Mouse (Mus musculus): ENCODE results near the gene Sipa1l3. TPM values are rescaled to one million over a fixed set of nuclear protein-coding genes. Genes with fewer than 3 reads are reported as not detected.

Sipa1l3 gene
- polyA plus RNA-seq, 1 experiment from 2014 or later = 15.6 TPM

DNA sequence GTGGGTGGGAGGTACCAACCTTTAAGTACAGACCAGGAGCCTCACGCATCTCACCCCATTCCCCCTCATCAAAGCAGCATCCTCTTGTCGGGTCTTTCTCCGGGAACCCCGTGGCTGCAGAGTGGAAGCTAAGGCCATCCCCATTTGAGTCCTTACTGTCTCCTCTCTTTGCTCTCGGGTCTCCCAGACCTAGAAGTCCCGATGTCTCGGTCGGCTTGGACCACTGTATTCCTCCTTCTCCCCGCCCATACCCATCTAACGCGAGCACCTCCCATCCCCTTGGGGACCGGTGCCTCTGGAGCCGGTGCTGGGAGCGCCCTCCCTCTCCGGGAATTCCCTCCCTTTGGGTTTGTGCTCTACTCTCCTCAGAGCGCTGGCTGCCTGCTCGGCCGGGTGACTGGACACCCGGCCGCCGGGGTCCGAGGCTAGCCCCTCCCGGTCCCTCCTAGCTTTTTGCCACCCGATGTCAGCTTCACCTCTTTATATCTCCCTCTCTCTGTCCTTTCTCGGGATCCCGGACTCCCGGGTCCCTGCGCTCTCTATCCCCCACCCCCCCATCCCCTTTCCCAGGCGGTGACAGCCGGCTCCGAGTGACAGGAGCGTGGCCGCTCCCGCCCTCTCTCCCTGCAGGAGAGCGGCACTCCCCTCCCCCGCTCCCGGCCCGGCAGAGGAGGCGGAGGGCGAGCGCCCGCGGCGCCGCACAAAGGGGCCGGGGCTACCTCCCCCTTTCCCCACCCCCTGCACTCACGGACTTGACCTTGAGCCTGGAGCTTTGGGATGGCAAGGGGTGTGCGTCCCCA is 213.8 kb downstream of the Sipa1l3 start:
- Histone ChIP-seq H3K27ac (replicated peaks; ENCODE audit: low read depth, low read length) (no peak overlapping the region), H3K4me2 (ENCODE audit: low read depth, low read length) (peak overlapping the region; percentile 91), H3K4me3 (ENCODE audit: low read depth, low read length) (peak overlapping the region; percentile 53), H3K4me1 (ENCODE audit: control insufficient read depth, insufficient read depth, low read length) (peaks cover 21% of the 10 kb centered on the region), H3K27me3 (replicated peaks; ENCODE audit: control insufficient read depth, insufficient read depth, low read length) (0 out of 2 replicates have a peak, but pooled peaks cover 8% of the 10 kb centered on the region), H3K36me3 (ENCODE audit: control insufficient read depth, insufficient read depth, low read length) (no peaks in the 10 kb centered on the region), H3K9me3 (ENCODE audit: control insufficient read depth, low read length) (no peaks in the 10 kb centered on the region), H3K9ac (ENCODE audit: low read depth, low read length) (peak overlapping the region; percentile 64)
- ATAC-seq (ENCODE audit: low read depth) (no peak), DNase-seq (ENCODE audit: low spot score) (no peak)
- WGBS = under 1% methylated on average over 37 of the region's 48 CpGs

DNA sequence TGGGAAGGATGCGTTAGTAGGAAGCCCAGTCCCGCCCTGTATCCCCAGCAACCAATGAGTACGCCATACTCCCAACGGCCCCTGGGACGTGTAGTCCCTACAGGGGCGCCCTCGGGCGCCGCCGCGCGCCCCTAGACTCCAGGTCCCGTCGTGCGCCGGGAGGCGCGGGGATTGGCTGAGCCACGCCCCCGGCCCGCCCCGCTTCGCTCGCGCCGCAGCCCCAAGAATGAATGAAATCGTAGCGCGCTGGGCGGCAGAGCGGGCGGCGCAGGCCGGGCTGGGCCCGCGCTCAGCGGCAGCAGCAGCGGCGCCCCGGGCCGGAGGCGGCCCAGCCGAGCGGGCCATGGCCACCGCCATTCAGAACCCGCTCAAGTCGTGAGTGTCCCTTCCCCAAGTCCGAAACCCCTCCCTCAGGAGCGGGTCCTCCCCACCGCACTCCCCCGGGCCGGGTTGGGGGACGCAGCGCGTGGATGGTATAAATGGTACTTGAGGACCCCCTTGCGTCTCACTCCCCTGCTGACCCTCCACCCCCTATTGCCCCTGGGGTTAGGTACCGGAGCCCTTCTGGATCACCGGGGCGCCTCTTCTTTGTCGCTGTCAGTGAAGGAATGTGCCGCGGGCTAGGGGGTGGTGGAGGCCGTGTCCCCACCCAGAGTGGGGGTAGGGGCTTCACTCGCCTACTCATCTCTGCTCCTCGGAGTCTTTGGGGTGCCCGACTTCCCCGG is 214.5 kb downstream of the Sipa1l3 start, which contains the start of gene Dpf1:
Gene Dpf1 (plus strand): TSS at position 214 of the 725 bp plus-strand sequence.
- 1% methylated on average over 42 of the region's 67 CpGs for WGBS
- peak within 1 kb of the TSS; percentile 53 for H3K4me3 ChIP-seq (ENCODE audit: low read depth, low read length)
- H3K36me3 ChIP-seq (ENCODE audit: control insufficient read depth, insufficient read depth, low read length) = no peaks in the 10 kb centered on the region
- H3K27me3 ChIP-seq (replicated peaks; ENCODE audit: control insufficient read depth, insufficient read depth, low read length) = 0 out of 2 replicates have a peak, but pooled peaks cover 8% of the 10 kb centered on the region
- H3K4me2 ChIP-seq (ENCODE audit: low read depth, low read length) = peak within 1 kb of the TSS; percentile 91
- peak within 1 kb of the TSS; percentile 64 for H3K9ac ChIP-seq (ENCODE audit: low read depth, low read length)
- DNase-seq (ENCODE audit: low spot score) (peak; percentile 96), ATAC-seq (ENCODE audit: low read depth) (peak; percentile 91)
- H3K4me1 ChIP-seq (ENCODE audit: control insufficient read depth, insufficient read depth, low read length) = peaks cover 13% of the 10 kb centered on the region
- no peak within 1 kb of the TSS for H3K27ac ChIP-seq (replicated peaks; ENCODE audit: low read depth, low read length)
- no peaks in the 10 kb centered on the region for H3K9me3 ChIP-seq (ENCODE audit: control insufficient read depth, low read length)

DNA sequence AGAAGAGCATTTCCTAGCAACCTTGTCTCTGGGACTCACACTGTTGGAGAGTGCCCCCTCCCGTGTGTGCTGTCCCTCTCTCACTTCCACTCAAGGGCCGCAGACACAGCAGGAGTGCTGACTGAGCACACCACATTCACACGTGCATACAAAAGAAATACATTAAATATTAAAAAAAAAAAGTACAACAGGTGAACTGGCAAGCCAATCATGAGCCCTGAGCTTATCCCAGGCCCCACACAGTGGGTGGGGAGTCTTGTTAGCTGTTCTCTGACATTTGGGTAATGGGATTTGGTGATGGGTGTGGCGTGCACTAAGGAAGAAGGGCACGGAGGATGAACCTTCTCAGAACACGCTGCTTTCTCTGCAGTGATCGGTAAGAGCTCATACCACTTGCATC is 215.8 kb downstream of the Sipa1l3 start:
- DNase-seq (ENCODE audit: low spot score) (no peak), ATAC-seq (ENCODE audit: low read depth) (no peak)
- Histone ChIP-seq H3K4me2 (ENCODE audit: low read depth, low read length) (no peak overlapping the region), H3K9me3 (ENCODE audit: control insufficient read depth, low read length) (no peaks in the 10 kb centered on the region), H3K4me1 (ENCODE audit: control insufficient read depth, insufficient read depth, low read length) (peaks cover 6% of the 10 kb centered on the region), H3K27ac (replicated peaks; ENCODE audit: low read depth, low read length) (no peak overlapping the region), H3K36me3 (ENCODE audit: control insufficient read depth, insufficient read depth, low read length) (no peaks in the 10 kb centered on the region), H3K4me3 (ENCODE audit: low read depth, low read length) (no peak overlapping the region), H3K27me3 (replicated peaks; ENCODE audit: control insufficient read depth, insufficient read depth, low read length) (0 out of 2 replicates have a peak, but pooled peaks cover 8% of the 10 kb centered on the region), H3K9ac (ENCODE audit: low read depth, low read length) (no peak overlapping the region)
- WGBS = 60% methylated on average over 7 of the region's 7 CpGs

DNA sequence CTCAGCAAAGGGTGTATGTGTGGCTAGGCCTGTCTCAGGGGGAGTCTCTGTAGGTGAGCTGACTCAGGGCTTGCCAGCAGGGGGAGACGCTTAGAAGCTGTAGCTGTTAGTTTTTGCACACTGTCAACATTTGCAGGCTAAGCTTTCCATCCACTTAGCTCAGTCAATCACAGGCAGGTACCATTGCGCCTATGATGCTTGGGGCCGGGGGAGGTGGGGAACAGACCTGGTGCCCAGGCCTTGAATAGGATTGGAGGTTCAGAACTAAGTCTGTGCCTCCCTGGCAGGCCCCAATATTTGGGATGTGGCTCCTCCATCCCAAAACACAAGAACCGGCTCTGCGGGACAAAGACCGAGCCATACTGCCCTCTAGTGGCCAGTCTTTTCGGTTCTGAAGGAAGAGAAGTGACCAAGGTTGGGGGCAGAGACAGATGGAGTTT is 217.3 kb downstream of the Sipa1l3 start:
- peak; percentile 80 for DNase-seq (ENCODE audit: low spot score)
- WGBS = 0% methylated on average over 7 of the region's 7 CpGs
- H3K27ac ChIP-seq (replicated peaks; ENCODE audit: low read depth, low read length) = no peak overlapping the region
- H3K4me3 ChIP-seq (ENCODE audit: low read depth, low read length) = no peak overlapping the region
- H3K4me1 ChIP-seq (ENCODE audit: control insufficient read depth, insufficient read depth, low read length) = peaks cover 6% of the 10 kb centered on the region
- no peaks in the 10 kb centered on the region for H3K9me3 ChIP-seq (ENCODE audit: control insufficient read depth, low read length)
- peak overlapping the region; percentile 30 for H3K4me2 ChIP-seq (ENCODE audit: low read depth, low read length)
- H3K27me3 ChIP-seq (replicated peaks; ENCODE audit: control insufficient read depth, insufficient read depth, low read length) = 0 out of 2 replicates have a peak, but pooled peaks cover 8% of the 10 kb centered on the region
- no peak for ATAC-seq (ENCODE audit: low read depth)
- H3K36me3 ChIP-seq (ENCODE audit: control insufficient read depth, insufficient read depth, low read length) = no peaks in the 10 kb centered on the region
- H3K9ac ChIP-seq (ENCODE audit: low read depth, low read length) = no peak overlapping the region; the same call in 1 of the 2 replicates

DNA sequence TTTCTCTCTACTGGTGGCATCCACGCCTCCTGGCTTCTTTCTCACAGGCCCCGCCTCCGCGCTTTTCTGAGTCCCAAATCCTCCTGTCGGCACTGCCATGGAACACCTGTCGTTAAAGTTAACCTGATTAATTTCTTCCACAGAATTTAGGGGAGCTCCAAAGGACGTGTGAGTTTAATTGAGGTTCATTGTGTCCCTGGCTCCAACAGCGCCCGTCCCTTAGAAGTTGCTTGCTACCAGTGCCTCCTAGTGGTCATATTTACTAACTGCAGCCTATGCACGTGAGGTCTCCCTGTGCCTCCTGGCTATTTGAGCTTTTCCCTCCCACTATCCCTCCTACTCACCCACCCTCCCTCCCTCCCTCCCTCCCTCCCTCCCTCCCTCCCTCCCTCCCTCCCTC is 221.4 kb downstream of the Sipa1l3 start:
- Histone ChIP-seq H3K27ac (replicated peaks; ENCODE audit: low read depth, low read length) (no peak overlapping the region), H3K4me3 (ENCODE audit: low read depth, low read length) (no peak overlapping the region), H3K36me3 (ENCODE audit: control insufficient read depth, insufficient read depth, low read length) (no peaks in the 10 kb centered on the region), H3K27me3 (replicated peaks; ENCODE audit: control insufficient read depth, insufficient read depth, low read length) (no peaks in the 10 kb centered on the region), H3K4me1 (ENCODE audit: control insufficient read depth, insufficient read depth, low read length) (peaks cover 10% of the 10 kb centered on the region; the same call in 1 of the 2 replicates), H3K9ac (ENCODE audit: low read depth, low read length) (no peak overlapping the region), H3K4me2 (ENCODE audit: low read depth, low read length) (no peak overlapping the region), H3K9me3 (ENCODE audit: control insufficient read depth, low read length) (no peaks in the 10 kb centered on the region)
- 13% methylated on average over 10 of the region's 10 CpGs for WGBS
- peak; percentile 81 for DNase-seq (ENCODE audit: low spot score)
- peak; percentile 22; the same call in 1 of the 2 replicates for ATAC-seq (ENCODE audit: low read depth)

DNA sequence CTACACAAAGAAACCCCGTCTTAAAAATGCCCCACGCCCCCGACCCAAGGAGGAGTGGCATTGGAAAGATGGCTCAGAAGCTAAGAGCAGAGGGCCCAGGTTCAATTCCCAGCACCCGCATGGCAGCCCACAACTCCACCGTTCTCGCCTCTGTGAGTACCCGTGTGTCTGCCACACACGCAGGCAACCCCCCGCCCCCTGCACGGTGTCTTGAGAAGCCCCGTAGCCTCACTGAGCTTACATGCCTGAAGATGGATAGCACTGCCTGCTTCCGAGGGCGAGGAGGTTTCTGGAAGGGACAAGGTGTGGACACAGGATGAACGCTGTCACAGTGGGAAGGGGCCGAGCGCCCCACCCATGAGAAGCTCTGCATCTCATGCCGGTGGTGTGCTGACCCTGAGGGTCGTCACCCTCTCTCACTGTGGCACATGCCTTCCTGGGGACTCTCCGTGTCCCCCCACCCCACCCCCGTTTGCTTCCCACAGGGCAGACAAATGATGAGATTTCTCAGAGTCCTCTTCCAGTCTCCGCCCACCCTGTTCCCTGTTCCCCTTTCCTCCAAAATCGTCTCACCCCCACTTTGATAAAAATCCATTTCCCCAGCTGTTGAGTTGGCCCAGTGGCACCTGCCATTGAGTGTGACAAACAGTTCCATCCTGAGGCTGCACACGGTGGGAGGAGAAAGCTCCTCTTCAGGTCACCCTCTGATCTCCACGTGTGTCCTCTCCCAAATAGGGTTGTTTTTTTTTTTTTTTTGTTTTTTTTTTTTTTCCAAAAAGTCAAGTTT is 222.4 kb downstream of the Sipa1l3 start:
- Histone ChIP-seq H3K36me3 (ENCODE audit: control insufficient read depth, insufficient read depth, low read length) (no peaks in the 10 kb centered on the region), H3K4me2 (ENCODE audit: low read depth, low read length) (no peak overlapping the region), H3K4me1 (ENCODE audit: control insufficient read depth, insufficient read depth, low read length) (peaks cover 13% of the 10 kb centered on the region; the same call in 1 of the 2 replicates), H3K4me3 (ENCODE audit: low read depth, low read length) (no peak overlapping the region), H3K27me3 (replicated peaks; ENCODE audit: control insufficient read depth, insufficient read depth, low read length) (no peaks in the 10 kb centered on the region), H3K9ac (ENCODE audit: low read depth, low read length) (no peak overlapping the region), H3K9me3 (ENCODE audit: control insufficient read depth, low read length) (no peaks in the 10 kb centered on the region), H3K27ac (replicated peaks; ENCODE audit: low read depth, low read length) (no peak overlapping the region)
- DNase-seq (ENCODE audit: low spot score) (no peak), ATAC-seq (ENCODE audit: low read depth) (no peak)
- WGBS = 78% methylated on average over 22 of the region's 24 CpGs

DNA sequence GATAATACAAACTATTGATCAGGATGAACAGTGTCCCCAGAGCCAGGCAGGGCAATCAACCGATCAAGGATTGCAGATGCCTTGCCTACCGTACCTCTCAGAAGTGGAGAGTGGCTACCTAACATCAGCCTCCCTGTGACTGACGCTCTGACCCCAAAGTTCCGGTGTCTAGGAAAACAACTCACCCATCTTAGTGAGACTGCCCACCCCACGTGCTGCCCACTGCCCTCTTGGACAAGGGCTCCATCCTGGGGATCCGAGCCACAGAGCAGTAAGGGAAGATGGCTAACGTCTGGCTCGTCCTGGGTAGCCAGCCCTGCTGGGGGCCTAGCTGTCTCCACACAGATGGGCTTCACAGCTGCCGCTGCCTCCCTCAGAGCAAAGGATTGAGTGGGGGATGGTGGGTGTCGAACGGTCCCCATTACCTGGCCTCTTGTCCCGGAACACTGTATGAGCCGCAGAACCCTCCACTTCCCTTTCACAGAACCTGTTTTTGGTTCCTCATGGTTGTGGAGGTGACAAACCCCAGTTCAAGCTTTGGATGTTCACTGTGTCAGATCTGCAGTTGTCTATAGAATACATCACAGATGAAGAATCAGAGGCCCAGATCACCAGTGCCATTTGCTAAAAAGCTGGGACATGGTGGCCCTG is 224.2 kb downstream of the Sipa1l3 start:
- Histone ChIP-seq H3K9me3 (ENCODE audit: control insufficient read depth, low read length) (no peaks in the 10 kb centered on the region), H3K36me3 (ENCODE audit: control insufficient read depth, insufficient read depth, low read length) (no peaks in the 10 kb centered on the region), H3K9ac (ENCODE audit: low read depth, low read length) (no peak overlapping the region), H3K4me2 (ENCODE audit: low read depth, low read length) (no peak overlapping the region), H3K4me3 (ENCODE audit: low read depth, low read length) (no peak overlapping the region), H3K27ac (replicated peaks; ENCODE audit: low read depth, low read length) (no peak overlapping the region), H3K4me1 (ENCODE audit: control insufficient read depth, insufficient read depth, low read length) (peaks cover 16% of the 10 kb centered on the region; the same call in 1 of the 2 replicates), H3K27me3 (replicated peaks; ENCODE audit: control insufficient read depth, insufficient read depth, low read length) (no peaks in the 10 kb centered on the region)
- DNase-seq (ENCODE audit: low spot score) = no peak
- 67% methylated on average over 13 of the region's 13 CpGs for WGBS
- no peak for ATAC-seq (ENCODE audit: low read depth)

Data from embryonic facial prominence, embryonic 14.5 days (tissue).